Mouse (Mus musculus) lung, adult 2 months (tissue): Measurements from ENCODE around the gene Akap9.

Experiments
- CTCF ChIP-seq: fragments of 200-500 bp; IDR thresholded peaks from 2 replicates; pipeline ENCODE4 v1.5.1; 2011; ENCODE audit warnings: mild to moderate bottlenecking, low read length, control low read depth; ENCODE audit not compliant: insufficient read depth
- POLR2A ChIP-seq: fragments of 200-500 bp; IDR thresholded peaks from 2 replicates; pipeline ENCODE4 v1.6.1; 2011; ENCODE audit warnings: low read depth, mild to moderate bottlenecking, control low read depth, low read length, borderline replicate concordance; ENCODE audit errors: extremely low read depth

- TF ChIP-seq CTCF (no peak), POLR2A (no peak)
Measured at GRCm38 (mm10) chr5:3928690-3929046, 814 bp downstream of the Akap9 start.
